In genomic region chr8:123815325-123815724, GRCm38 (mm10) we compare ENCODE assay signal across 22 mouse cellular contexts. TPM values are rescaled to one million over a fixed set of nuclear protein-coding genes. Genes with fewer than 3 reads are reported as not detected.
DNase-seq lines count a peak whose midpoint lies in the region; ATAC-seq and TF ChIP-seq lines count a peak whose summit lies in the region.
"Had no signal": no experiment of that assay in that cellular context is flagged by ENCODE, and none has a peak within 500 bp of the region (broad histone marks: within the 10 kb centered on the region; RNA-seq: fewer than 3 reads in every experiment).

No protein-coding gene starts in this region.

- 0 out of 2 replicates have a peak overlapping the region, but pooled peaks have one; percentile 8 for H3K27ac ChIP-seq in hindbrain, embryonic 10.5 days
- no peak overlapping the region for H3K27ac ChIP-seq in hindbrain, embryonic 12.5 days
- 0 out of 2 replicates have a peak overlapping the region, but pooled peaks have one; percentile 47 for H3K27ac ChIP-seq in left cerebral cortex, adult 2 months
- H3K27ac ChIP-seq: embryonic facial prominence, embryonic 13.5 days; embryonic facial prominence, embryonic 15.5 days; forebrain, embryonic 10.5 days; forebrain, embryonic 12.5 days had no signal

- H3K9ac ChIP-seq in hindbrain, embryonic 12.5 days: no peak overlapping the region
- H3K9ac ChIP-seq: embryonic facial prominence, embryonic 13.5 days; embryonic facial prominence, embryonic 15.5 days; forebrain, embryonic 12.5 days had no signal

- H3K36me3 ChIP-seq in hindbrain, embryonic 10.5 days: peaks cover 67% of the 10 kb centered on the region
- peaks cover 10% of the 10 kb centered on the region for H3K36me3 ChIP-seq in hindbrain, embryonic 12.5 days

- peak; percentile 42 for DNase-seq in cerebellum, adult 9-10 months
- DNase-seq in cerebellum, adult 11 months: no peak
- no peak for DNase-seq in hindbrain, embryonic 10.5 days (ENCODE audit: low spot score)
- no peak for DNase-seq in left cerebral cortex, adult 2 months (ENCODE audit: extremely low spot score in 1 of 2, low spot score in 2 of 2)
- DNase-seq in left cerebral cortex, postnatal 25 days (ENCODE audit: low spot score in 2 of 2): no peak
- no peak for DNase-seq in kidney, adult 9 months
- DNase-seq: adrenal gland, adult 2 months; adrenal gland, postnatal 10 days; adrenal gland, postnatal 25 days; cerebellum, adult 11-12 months; cerebellum, adult 8-10 months; cerebellum, postnatal 10 days; cerebellum, postnatal 36 days; embryo, embryonic 11 days had no signal

- no peak for ATAC-seq in hindbrain, embryonic 12.5 days (ENCODE audit: low FRiP score)
- ATAC-seq: forebrain, embryonic 14.5 days; forebrain, embryonic 16.5 days had no signal

- H3K4me1 ChIP-seq in hindbrain, embryonic 10.5 days (replicated peaks): peaks cover 6% of the 10 kb centered on the region; the same call in 1 of the 2 replicates
- no peaks in the 10 kb centered on the region for H3K4me1 ChIP-seq in hindbrain, embryonic 12.5 days
- H3K4me1 ChIP-seq: forebrain, embryonic 12.5 days had no signal

- no peaks in the 10 kb centered on the region for H3K9me3 ChIP-seq in hindbrain, embryonic 10.5 days
- no peaks in the 10 kb centered on the region for H3K9me3 ChIP-seq in hindbrain, embryonic 12.5 days (replicated peaks)
- H3K9me3 ChIP-seq: embryonic facial prominence, embryonic 13.5 days; embryonic facial prominence, embryonic 15.5 days; forebrain, embryonic 12.5 days had no signal

- WGBS in hindbrain, embryonic 10.5 days: 89% methylated on average over 11 of the region's 11 CpGs
- 87% methylated on average over 11 of the region's 11 CpGs for WGBS in hindbrain, embryonic 12.5 days

- no peak for TF ChIP-seq CTCF in left cerebral cortex, adult 2 months (IDR thresholded peaks at IDR 0.05)

- no peak overlapping the region for H3K4me3 ChIP-seq in hindbrain, embryonic 10.5 days
- no peak overlapping the region for H3K4me3 ChIP-seq in hindbrain, embryonic 12.5 days
- no peak overlapping the region for H3K4me3 ChIP-seq in left cerebral cortex, adult 2 months
- H3K4me3 ChIP-seq: embryonic facial prominence, embryonic 13.5 days; embryonic facial prominence, embryonic 15.5 days; erythroblast, embryonic 14.5 days; forebrain, embryonic 10.5 days; forebrain, embryonic 12.5 days had no signal

- no peaks in the 10 kb centered on the region for H3K27me3 ChIP-seq in hindbrain, embryonic 10.5 days (ENCODE audit: insufficient read depth, poor library complexity, severe bottlenecking)
- H3K27me3 ChIP-seq in hindbrain, embryonic 12.5 days: no peaks in the 10 kb centered on the region
- H3K27me3 ChIP-seq: embryonic facial prominence, embryonic 13.5 days; embryonic facial prominence, embryonic 15.5 days; forebrain, embryonic 12.5 days had no signal

- intact Hi-C loops in left cerebral cortex, adult 2 months (cut with DNase I): no loop called here
- intact Hi-C loops in left cerebral cortex, postnatal 25 days (cut with DNase I): no loop called here

- H3K4me2 ChIP-seq in hindbrain, embryonic 12.5 days (replicated peaks): no peak overlapping the region
- H3K4me2 ChIP-seq: embryonic facial prominence, embryonic 13.5 days; embryonic facial prominence, embryonic 15.5 days; forebrain, embryonic 12.5 days had no signal

RNA-seq across cellular contexts. Expression of gene Rab4a, which starts 9.5 kb away (rescaled TPM):
- polyA plus RNA-seq in hindbrain, embryonic 10.5 days (2016; fragmentation: Nextera tagmentation; extraction: Ambion mirVana): 66.4 and 76.6 TPM in 2 replicates
- 61.0 and 61.2 TPM in 2 replicates for polyA plus RNA-seq in hindbrain, embryonic 12.5 days (2016; fragmentation: Nextera tagmentation; extraction: Ambion mirVana)
- 10 to 100 TPM; 39.8 to 48.9 TPM for total RNA-seq in left cerebral cortex, adult 2 months (2021)
- 10 to 100 TPM; 45.0 to 47.0 TPM for total RNA-seq in left cerebral cortex, postnatal 25 days (2021)

RNA-seq across cellular contexts. Expression of gene Ccsap, which starts 44.7 kb away (rescaled TPM):
- 7.3 and 8.4 TPM in 2 replicates for polyA plus RNA-seq in hindbrain, embryonic 10.5 days (2016; fragmentation: Nextera tagmentation; extraction: Ambion mirVana)
- polyA plus RNA-seq in hindbrain, embryonic 12.5 days (2016; fragmentation: Nextera tagmentation; extraction: Ambion mirVana): 6.8 and 8.0 TPM in 2 replicates
- 10 to 100 TPM; 65.9 to 75.4 TPM for total RNA-seq in left cerebral cortex, adult 2 months (2021)
- total RNA-seq in left cerebral cortex, postnatal 25 days (2021): 10 to 100 TPM; 67.4 to 72.8 TPM
